Mouse (Mus musculus): ENCODE measurements around the gene Gzmm. TPM values are rescaled to one million over a fixed set of nuclear protein-coding genes. Genes with fewer than 3 reads are reported as not detected.

The Gzmm gene
- total RNA-seq, 2 experiments from 2014 or later = 2.6 to 3.3 TPM

- intact Hi-C loops (cut with DNase I) = no loop called here
- no peak for DNase-seq
Observed at GRCm38 (mm10) chr10:79675346-79676035, 13.3 kb upstream of the Gzmm start.

- intact Hi-C loops (cut with DNase I) = no loop called here
- no peak for DNase-seq
Observed at GRCm38 (mm10) chr10:79680606-79681495, 8.0 kb upstream of the Gzmm start.

GRCm38 (mm10) chr10:79681591-79682245 is 7.1 kb upstream of the Gzmm start, which contains the start of gene Cdc34:
Gene Cdc34 (plus strand): TSS chr10:79682195.
- intact Hi-C loops (cut with DNase I) = no loop called here
- DNase-seq = peak; percentile 99

- no peak for DNase-seq
- intact Hi-C loops (cut with DNase I) = no loop called here
Observed at GRCm38 (mm10) chr10:79682551-79682915, 6.3 kb upstream of the Gzmm start.

- intact Hi-C loops (cut with DNase I) = no loop called here
- peak; percentile 68 for DNase-seq
Observed at GRCm38 (mm10) chr10:79682916-79683582, 5.8 kb upstream of the Gzmm start.

- no peak for DNase-seq
- intact Hi-C loops (cut with DNase I) = no loop called here
Observed at GRCm38 (mm10) chr10:79683726-79684640, 4.8 kb upstream of the Gzmm start.

- intact Hi-C loops (cut with DNase I) = no loop called here
- no peak for DNase-seq
Observed at GRCm38 (mm10) chr10:79684770-79685600, 3.8 kb upstream of the Gzmm start.

GRCm38 (mm10) chr10:79686219-79686618 is 2.6 kb upstream of the Gzmm start:
- intact Hi-C loops (cut with DNase I) = no loop called here
- DNase-seq = no peak

GRCm38 (mm10) chr10:79686691-79687090 is 2.1 kb upstream of the Gzmm start:
- no peak for DNase-seq
- intact Hi-C loops (cut with DNase I) = no loop called here

- intact Hi-C loops (cut with DNase I) = no loop called here
Observed at GRCm38 (mm10) chr10:79687513-79687912, 1.3 kb upstream of the Gzmm start.

GRCm38 (mm10) chr10:79689178-79689577 is 358 bp downstream of the Gzmm start:
- intact Hi-C loops (cut with DNase I) = no loop called here
- no peak for DNase-seq

More at GRCm38 (mm10) chr10:79687513-79687912, 1.3 kb upstream of the Gzmm start:
- no peak for DNase-seq

GRCm38 (mm10) chr10:79691986-79692548 is 3.2 kb downstream of the Gzmm start:
- DNase-seq = no peak
- intact Hi-C loops (cut with DNase I) = no loop called here

- intact Hi-C loops (cut with DNase I) = no loop called here
- no peak for DNase-seq
Observed at GRCm38 (mm10) chr10:79693580-79694378, 5.0 kb downstream of the Gzmm start.

- intact Hi-C loops (cut with DNase I) = no loop called here
- DNase-seq = no peak
Observed at GRCm38 (mm10) chr10:79694379-79694655, 5.5 kb downstream of the Gzmm start.

- DNase-seq = peak; percentile 83
- intact Hi-C loops (cut with DNase I) = no loop called here
Observed at GRCm38 (mm10) chr10:79695231-79696128, 6.7 kb downstream of the Gzmm start.

- intact Hi-C loops (cut with DNase I) = no loop called here
- no peak for DNase-seq
Observed at GRCm38 (mm10) chr10:79696129-79696651, 7.4 kb downstream of the Gzmm start.

- peak; percentile 67 for DNase-seq
- intact Hi-C loops (cut with DNase I) = no loop called here
Observed at GRCm38 (mm10) chr10:79697916-79698315, 9.1 kb downstream of the Gzmm start.
